Mouse (Mus musculus) bone marrow macrophage, adult 2 months (primary cell): ENCODE measurements around the gene Arglu1.

Source experiments
- CTCF ChIP-seq: IDR thresholded peaks from 2 replicates; pipeline ENCODE4 v1.5.1; 2012; ENCODE audit warnings: low read depth, mild to moderate bottlenecking, low read length, moderate library complexity
- POLR2A ChIP-seq: IDR thresholded peaks from 2 replicates; pipeline ENCODE4 v1.6.1; 2012; ENCODE audit warnings: mild to moderate bottlenecking, low read depth, low read length, borderline replicate concordance

GRCm38 (mm10) chr8:8656578-8657441 lies 33.5 kb downstream of the Arglu1 start:
- no peak for TF ChIP-seq CTCF
- no peak for TF ChIP-seq POLR2A
